Mouse (Mus musculus): Measurements from ENCODE around the gene Trpm8. TPM values are rescaled to one million over a fixed set of nuclear protein-coding genes. Genes with fewer than 3 reads are reported as not detected.

The Trpm8 gene
- total and polyA plus RNA-seq, 2 experiments from 2014 or later: not detected

DNA sequence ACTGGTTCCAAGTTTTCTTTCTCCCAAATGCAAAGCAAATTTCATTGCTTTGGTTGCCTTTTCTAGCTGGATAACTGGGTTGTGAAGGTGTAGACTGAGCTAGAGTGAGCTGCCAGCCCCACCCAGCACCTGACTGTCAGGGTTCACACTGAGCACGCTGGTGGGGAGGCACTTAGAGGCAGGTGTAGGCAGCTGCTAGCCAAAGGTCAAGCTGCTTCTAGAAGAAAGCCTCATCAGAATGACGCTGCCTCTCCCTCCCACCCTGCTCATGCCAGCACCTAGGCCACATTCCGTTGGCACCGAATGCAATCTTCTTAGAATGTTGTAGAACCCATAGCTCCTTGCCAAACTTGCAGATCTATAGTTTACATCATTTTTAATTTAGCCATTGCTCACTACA, 130.9 kb downstream of the Trpm8 start:
- 72% methylated on average over 4 of the region's 4 CpGs for WGBS
- no peak for TF ChIP-seq EP300 (IDR thresholded peaks at IDR 0.05; ENCODE audit: low read depth)
- TF ChIP-seq CTCF (IDR thresholded peaks at IDR 0.05; ENCODE audit: low read depth): no peak

DNA sequence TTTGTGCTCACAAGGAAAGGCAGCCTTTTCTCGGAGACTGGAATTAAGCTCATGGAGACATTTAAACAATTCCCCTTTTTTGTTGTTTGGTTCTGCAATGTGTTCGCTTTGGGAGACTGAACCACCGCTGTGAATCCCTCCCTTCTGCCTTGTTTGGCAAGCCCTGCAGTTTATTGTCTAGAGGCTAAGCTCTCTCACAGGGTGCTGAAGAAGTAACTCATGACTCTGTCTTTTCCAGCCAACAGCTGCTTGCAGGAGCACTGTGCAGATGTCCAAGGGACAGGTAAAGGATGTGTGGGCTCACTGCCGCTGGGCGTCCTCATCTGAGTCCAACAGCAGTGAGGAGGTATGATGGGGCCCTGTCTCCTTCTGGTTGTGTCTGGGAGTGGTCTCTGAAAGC, 134.6 kb downstream of the Trpm8 start:
- ATAC-seq (ENCODE audit: insufficient read depth, low read depth): no peak
- Histone ChIP-seq H3K4me1 (ENCODE audit: control insufficient read depth, insufficient read depth) (no peaks in the 10 kb centered on the region), H3K4me3 (ENCODE audit: low read depth, low read length) (no peak overlapping the region), H3K36me3 (replicated peaks; ENCODE audit: control insufficient read depth, insufficient read depth, low read length) (no peaks in the 10 kb centered on the region), H3K27ac (ENCODE audit: low read depth) (no peak overlapping the region), H3K9me3 (replicated peaks; ENCODE audit: control insufficient read depth, low read length) (no peaks in the 10 kb centered on the region), H3K9ac (replicated peaks; ENCODE audit: low read depth, low read length) (no peak overlapping the region), H3K4me2 (ENCODE audit: low read depth, low read length) (no peak overlapping the region), H3K27me3 (ENCODE audit: control insufficient read depth, insufficient read depth, low read length) (no peaks in the 10 kb centered on the region)
- no peak for DNase-seq (ENCODE audit: low spot score)
- TF ChIP-seq EP300 (IDR thresholded peaks at IDR 0.05; ENCODE audit: low read depth) (no peak), CTCF (IDR thresholded peaks at IDR 0.05; ENCODE audit: low read depth) (no peak)
- WGBS: 68% methylated on average over 5 of the region's 5 CpGs

More for the DNA sequence above, 130.9 kb downstream of the Trpm8 start:
- Histone ChIP-seq H3K4me2 (ENCODE audit: low read depth, low read length) (no peak overlapping the region), H3K36me3 (replicated peaks; ENCODE audit: control insufficient read depth, insufficient read depth, low read length) (no peaks in the 10 kb centered on the region), H3K27ac (ENCODE audit: low read depth) (no peak overlapping the region), H3K4me1 (ENCODE audit: control insufficient read depth, insufficient read depth) (no peaks in the 10 kb centered on the region), H3K9ac (replicated peaks; ENCODE audit: low read depth, low read length) (no peak overlapping the region), H3K9me3 (replicated peaks; ENCODE audit: control insufficient read depth, low read length) (no peaks in the 10 kb centered on the region), H3K4me3 (ENCODE audit: low read depth, low read length) (no peak overlapping the region), H3K27me3 (ENCODE audit: control insufficient read depth, insufficient read depth, low read length) (no peaks in the 10 kb centered on the region)
- no peak for ATAC-seq (ENCODE audit: insufficient read depth, low read depth)
- DNase-seq (ENCODE audit: low spot score): no peak

DNA sequence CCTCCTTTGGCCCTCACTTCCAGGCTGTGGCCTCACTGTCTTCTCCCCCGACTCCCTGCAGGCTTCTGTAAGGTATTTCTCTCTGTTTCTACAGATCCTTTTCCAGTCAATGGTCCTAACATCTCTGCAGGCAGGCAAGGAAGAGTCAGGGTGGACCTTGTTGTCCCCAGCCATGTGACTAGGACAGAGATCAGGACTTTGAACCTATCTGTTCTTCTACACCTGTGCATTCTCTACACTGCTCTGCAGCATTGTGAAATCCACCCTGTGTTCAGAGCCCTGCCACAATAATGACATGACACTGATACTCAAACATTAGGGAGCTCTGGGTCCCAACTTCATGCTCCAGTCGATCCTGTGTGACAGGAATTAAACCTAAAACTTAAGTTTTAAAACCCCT, 141.5 kb downstream of the Trpm8 start:
- 65% methylated on average over 2 of the region's 2 CpGs for WGBS
- Histone ChIP-seq H3K27ac (ENCODE audit: low read depth) (no peak overlapping the region), H3K4me3 (ENCODE audit: low read depth, low read length) (no peak overlapping the region), H3K36me3 (replicated peaks; ENCODE audit: control insufficient read depth, insufficient read depth, low read length) (no peaks in the 10 kb centered on the region), H3K9me3 (replicated peaks; ENCODE audit: control insufficient read depth, low read length) (no peaks in the 10 kb centered on the region), H3K4me2 (ENCODE audit: low read depth, low read length) (no peak overlapping the region), H3K9ac (replicated peaks; ENCODE audit: low read depth, low read length) (no peak overlapping the region), H3K27me3 (ENCODE audit: control insufficient read depth, insufficient read depth, low read length) (no peaks in the 10 kb centered on the region), H3K4me1 (ENCODE audit: control insufficient read depth, insufficient read depth) (no peaks in the 10 kb centered on the region)
- ATAC-seq (ENCODE audit: insufficient read depth, low read depth) (no peak), DNase-seq (ENCODE audit: low spot score) (no peak)
- no peak for TF ChIP-seq EP300 (IDR thresholded peaks at IDR 0.05; ENCODE audit: low read depth)
- no peak for TF ChIP-seq CTCF (IDR thresholded peaks at IDR 0.05; ENCODE audit: low read depth)

DNA sequence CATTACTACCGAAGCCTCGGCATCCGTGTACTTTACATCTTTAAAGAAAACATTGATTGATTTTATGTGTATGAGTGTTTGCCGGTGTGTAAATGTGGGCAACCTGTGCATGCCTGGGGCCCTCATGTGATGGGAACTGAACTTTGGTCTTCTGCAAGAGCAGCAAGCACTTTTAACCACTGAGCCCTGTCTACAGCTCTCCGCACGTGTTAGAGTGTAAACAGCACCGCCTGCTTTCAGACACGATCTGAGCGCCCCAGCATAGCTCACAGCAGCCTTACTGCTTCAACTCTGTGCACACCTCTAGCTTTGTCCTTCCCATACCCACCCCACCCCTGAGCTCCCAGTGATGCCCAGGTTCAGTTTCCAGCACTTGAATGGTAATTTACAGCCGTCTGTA, 144.6 kb downstream of the Trpm8 start:
- H3K9me3 ChIP-seq (replicated peaks; ENCODE audit: control insufficient read depth, low read length): no peaks in the 10 kb centered on the region
- H3K27me3 ChIP-seq (ENCODE audit: control insufficient read depth, insufficient read depth, low read length): no peaks in the 10 kb centered on the region
- no peak overlapping the region for H3K27ac ChIP-seq (ENCODE audit: low read depth)
- no peak for TF ChIP-seq EP300 (IDR thresholded peaks at IDR 0.05; ENCODE audit: low read depth)
- TF ChIP-seq CTCF (IDR thresholded peaks at IDR 0.05; ENCODE audit: low read depth): no peak
- 76% methylated on average over 10 of the region's 10 CpGs for WGBS
- H3K4me1 ChIP-seq (ENCODE audit: control insufficient read depth, insufficient read depth): no peaks in the 10 kb centered on the region
- no peak for ATAC-seq (ENCODE audit: insufficient read depth, low read depth)
- no peak overlapping the region for H3K4me3 ChIP-seq (ENCODE audit: low read depth, low read length)
- no peaks in the 10 kb centered on the region for H3K36me3 ChIP-seq (replicated peaks; ENCODE audit: control insufficient read depth, insufficient read depth, low read length)
- no peak overlapping the region for H3K9ac ChIP-seq (replicated peaks; ENCODE audit: low read depth, low read length)
- no peak overlapping the region for H3K4me2 ChIP-seq (ENCODE audit: low read depth, low read length)
- DNase-seq (ENCODE audit: low spot score): no peak

DNA sequence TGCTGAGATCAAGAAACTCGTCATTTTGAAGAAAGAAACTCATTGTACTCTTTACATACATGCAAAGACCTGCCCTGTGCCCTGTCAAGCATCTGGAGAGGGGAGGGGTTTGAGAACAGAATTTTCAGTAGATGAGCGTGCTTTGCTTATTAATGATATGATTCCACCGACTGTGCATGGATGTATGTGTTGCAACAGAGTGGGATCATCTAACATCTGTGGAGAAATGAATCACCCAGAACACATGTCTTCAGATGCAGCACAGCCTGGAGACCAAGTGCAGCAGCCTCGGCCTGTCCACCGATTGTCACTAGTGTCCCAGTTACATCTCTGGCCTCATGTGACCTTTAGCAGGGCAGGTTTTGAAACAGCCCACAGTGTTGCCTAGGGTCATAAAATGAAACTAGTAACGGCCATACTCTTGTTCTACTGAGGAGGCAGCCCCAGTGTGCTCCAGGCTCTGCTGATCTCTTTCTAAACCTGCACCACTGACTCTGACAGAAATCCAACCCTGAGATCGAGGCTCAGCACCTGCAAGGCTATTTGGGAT, 145.5 kb downstream of the Trpm8 start:
- Histone ChIP-seq H3K9me3 (replicated peaks; ENCODE audit: control insufficient read depth, low read length) (no peaks in the 10 kb centered on the region), H3K4me3 (ENCODE audit: low read depth, low read length) (no peak overlapping the region), H3K9ac (replicated peaks; ENCODE audit: low read depth, low read length) (no peak overlapping the region), H3K4me1 (ENCODE audit: control insufficient read depth, insufficient read depth) (no peaks in the 10 kb centered on the region), H3K27me3 (ENCODE audit: control insufficient read depth, insufficient read depth, low read length) (no peaks in the 10 kb centered on the region), H3K4me2 (ENCODE audit: low read depth, low read length) (no peak overlapping the region), H3K27ac (ENCODE audit: low read depth) (no peak overlapping the region), H3K36me3 (replicated peaks; ENCODE audit: control insufficient read depth, insufficient read depth, low read length) (no peaks in the 10 kb centered on the region)
- no peak for DNase-seq (ENCODE audit: low spot score)
- WGBS: 59% methylated on average over 7 of the region's 7 CpGs
- TF ChIP-seq EP300 (IDR thresholded peaks at IDR 0.05; ENCODE audit: low read depth) (no peak), CTCF (IDR thresholded peaks at IDR 0.05; ENCODE audit: low read depth) (no peak)
- ATAC-seq (ENCODE audit: insufficient read depth, low read depth): no peak

DNA sequence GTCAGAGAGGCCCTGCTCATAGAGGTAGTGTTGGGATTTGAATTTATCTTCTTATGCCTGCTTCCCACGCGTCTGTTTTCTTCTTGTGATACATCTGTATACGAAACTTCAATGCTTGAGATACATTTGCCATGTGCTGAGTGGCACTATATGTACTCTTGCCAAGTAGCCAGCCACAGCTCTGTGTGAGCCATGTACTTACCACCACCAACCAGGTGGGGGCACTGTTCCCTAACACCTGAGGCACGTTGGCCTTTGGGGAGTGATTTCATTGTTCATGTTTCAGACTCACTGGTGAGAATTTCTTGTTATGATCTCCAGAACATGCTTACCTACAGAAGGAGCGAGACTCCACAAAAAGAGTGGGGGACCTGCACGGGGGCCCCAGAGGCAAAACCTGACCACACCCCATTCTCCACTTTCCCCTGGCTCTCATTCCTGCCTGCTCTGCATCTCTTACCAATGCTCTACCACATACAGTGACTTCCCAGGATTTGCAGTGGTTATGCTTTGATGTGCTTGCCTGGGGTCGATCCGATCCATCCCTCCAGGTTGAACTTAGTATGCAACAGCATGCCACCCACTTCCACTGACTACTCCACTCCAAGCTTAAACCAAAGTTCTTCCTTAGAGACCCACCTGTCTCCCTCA, 147.3 kb downstream of the Trpm8 start:
- no peaks in the 10 kb centered on the region for H3K27me3 ChIP-seq (ENCODE audit: control insufficient read depth, insufficient read depth, low read length)
- WGBS: 21% methylated on average over 8 of the region's 8 CpGs

More for the DNA sequence above, 147.3 kb downstream of the Trpm8 start:
- DNase-seq (ENCODE audit: low spot score): peak; percentile 53
- no peak for ATAC-seq (ENCODE audit: insufficient read depth, low read depth)
- no peaks in the 10 kb centered on the region for H3K9me3 ChIP-seq (replicated peaks; ENCODE audit: control insufficient read depth, low read length)
- H3K9ac ChIP-seq (replicated peaks; ENCODE audit: low read depth, low read length): no peak overlapping the region
- no peaks in the 10 kb centered on the region for H3K4me1 ChIP-seq (ENCODE audit: control insufficient read depth, insufficient read depth)
- no peak overlapping the region for H3K4me2 ChIP-seq (ENCODE audit: low read depth, low read length)
- TF ChIP-seq CTCF (IDR thresholded peaks at IDR 0.05; ENCODE audit: low read depth): peak; percentile 98
- TF ChIP-seq EP300 (IDR thresholded peaks at IDR 0.05; ENCODE audit: low read depth): no peak
- H3K4me3 ChIP-seq (ENCODE audit: low read depth, low read length): no peak overlapping the region
- H3K27ac ChIP-seq (ENCODE audit: low read depth): no peak overlapping the region
- no peaks in the 10 kb centered on the region for H3K36me3 ChIP-seq (replicated peaks; ENCODE audit: control insufficient read depth, insufficient read depth, low read length)

All from heart, postnatal 0 days (tissue).